Mouse (Mus musculus) spleen, adult 2 months (tissue): ENCODE measurements around the gene Fam20a. TPM values are rescaled to one million over a fixed set of nuclear protein-coding genes. Genes with fewer than 3 reads are reported as not detected.
A peak's percentile ranks its signal among the peaks of the same experiment; 100 is the strongest.

Source experiments
- DNase-seq, 2 experiments: peaks; one replicate each; pipeline versions ENCODE4 v3.0.0 to v3.0.0-alpha.2; 2012 to 2021; ENCODE audit warnings: low spot score in 2 of 2, low read depth in 1 of 2
- H3K27ac ChIP-seq: fragments of 200-500 bp; 2 replicates; pipeline ENCODE4 v1.5.1; 2012; ENCODE audit warnings: low read length, inconsistent platforms; ENCODE audit not compliant: insufficient read depth
- H3K27me3 ChIP-seq: fragments of 200-500 bp; 2 replicates; pipeline ENCODE4 v1.6.1; 2012; ENCODE audit warnings: mild to moderate bottlenecking, moderate library complexity, low read length, inconsistent platforms; ENCODE audit not compliant: control insufficient read depth, insufficient read depth
- H3K36me3 ChIP-seq: fragments of 200-500 bp; 2 replicates; pipeline ENCODE4 v1.6.1; 2012; ENCODE audit warnings: mild to moderate bottlenecking, low read length, inconsistent platforms; ENCODE audit not compliant: control insufficient read depth, insufficient read depth
- H3K4me1 ChIP-seq: fragments of 200-500 bp; 2 replicates; pipeline ENCODE4 v1.6.1; 2011; ENCODE audit warnings: inconsistent platforms; ENCODE audit not compliant: control insufficient read depth, insufficient read depth, insufficient read length
- H3K4me3 ChIP-seq: fragments of 200-500 bp; 2 replicates; pipeline ENCODE4 v1.5.1; 2011; ENCODE audit warnings: mild to moderate bottlenecking, inconsistent platforms; ENCODE audit not compliant: insufficient read depth, insufficient read length; ENCODE audit errors: extremely low read depth
- CTCF ChIP-seq: fragments of 200-500 bp; IDR thresholded peaks from 2 replicates; pipeline ENCODE4 v1.5.1; 2011; ENCODE audit warnings: mild to moderate bottlenecking, inconsistent platforms; ENCODE audit not compliant: insufficient read depth, insufficient read length, insufficient replicate concordance; ENCODE audit errors: extremely low read depth
- POLR2A ChIP-seq: fragments of 200-500 bp; IDR thresholded peaks from 2 replicates; pipeline ENCODE4 v1.6.1; 2011; ENCODE audit warnings: low read depth, low read length, inconsistent platforms
- WGBS: fragments of 180-500 bp; shearing (Covaris S2); methylation state at CpG from one replicate; pipeline ENCODE4 v1.1.7; 2018; 5-methylcytosine and 5-hydroxymethylcytosine counted together
- polyA plus RNA-seq: library from polyadenylated mRNA; depleted of rRNA; stranded (reverse); fragments of >200 nt; gene quantifications from 2 replicates; pipeline ENCODE4 v1.2.3, GENCODE M21; 2012; rRNA removed

The Fam20a gene
- polyA plus RNA-seq, 1 experiment, result 3.1 TPM

DNA sequence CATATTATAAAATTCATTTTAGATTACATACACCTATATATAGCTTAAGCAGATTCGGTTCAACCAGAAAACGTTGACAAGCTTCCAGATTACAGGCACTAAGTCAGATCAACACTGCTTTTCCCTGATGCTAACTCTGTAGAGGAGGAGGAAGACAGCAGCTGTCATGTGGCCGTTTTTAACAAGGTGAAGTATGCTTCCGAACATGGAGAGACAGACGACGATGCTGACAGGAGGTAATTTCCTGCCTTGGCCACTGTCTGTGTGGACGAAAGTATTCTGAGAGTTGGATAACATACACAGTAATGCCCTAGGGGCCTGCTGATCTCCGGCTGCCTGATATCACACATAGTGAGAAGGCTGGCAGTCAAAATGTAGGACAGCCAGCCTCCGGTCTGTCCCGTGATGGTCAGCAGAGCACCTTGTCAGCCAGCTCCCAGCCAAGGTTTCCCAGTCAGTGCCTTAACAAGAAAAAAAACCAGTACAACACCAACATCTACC is 93.0 kb downstream of the Fam20a start:
- WGBS, result 87% methylated on average over 10 of the region's 10 CpGs
- no peak overlapping the region for H3K4me3 ChIP-seq
- TF ChIP-seq CTCF, result no peak
- TF ChIP-seq POLR2A, result no peak
- no peaks in the 10 kb centered on the region for H3K4me1 ChIP-seq
- DNase-seq, result no peak
- H3K36me3 ChIP-seq, result no peaks in the 10 kb centered on the region
- no peaks in the 10 kb centered on the region for H3K27me3 ChIP-seq
- no peak overlapping the region for H3K27ac ChIP-seq

DNA sequence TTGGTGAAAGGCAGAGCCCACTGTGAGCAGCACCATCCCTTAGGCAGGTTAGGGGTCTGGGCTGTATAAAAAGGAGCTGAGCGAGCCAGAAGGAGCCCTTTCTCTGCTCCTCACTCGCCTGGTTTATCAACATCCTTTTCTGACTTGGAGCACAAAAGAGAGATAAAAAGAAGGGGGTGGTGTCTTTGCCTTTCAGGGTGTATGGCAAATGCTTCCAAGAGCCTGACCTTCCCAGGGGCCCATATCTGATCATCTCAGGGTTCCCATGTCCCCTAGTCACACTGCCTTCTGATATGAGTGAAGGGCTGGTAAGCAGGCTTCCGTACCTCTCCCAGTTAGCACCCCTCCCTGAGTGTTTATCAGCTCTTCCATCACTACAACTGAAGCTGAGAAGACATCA is 94.0 kb downstream of the Fam20a start:
- Histone ChIP-seq H3K36me3 (no peaks in the 10 kb centered on the region), H3K4me3 (no peak overlapping the region), H3K4me1 (no peaks in the 10 kb centered on the region), H3K27me3 (no peaks in the 10 kb centered on the region), H3K27ac (no peak overlapping the region)
- DNase-seq, result no peak
- TF ChIP-seq CTCF (no peak), POLR2A (no peak)
- 93% methylated on average over 3 of the region's 3 CpGs for WGBS

DNA sequence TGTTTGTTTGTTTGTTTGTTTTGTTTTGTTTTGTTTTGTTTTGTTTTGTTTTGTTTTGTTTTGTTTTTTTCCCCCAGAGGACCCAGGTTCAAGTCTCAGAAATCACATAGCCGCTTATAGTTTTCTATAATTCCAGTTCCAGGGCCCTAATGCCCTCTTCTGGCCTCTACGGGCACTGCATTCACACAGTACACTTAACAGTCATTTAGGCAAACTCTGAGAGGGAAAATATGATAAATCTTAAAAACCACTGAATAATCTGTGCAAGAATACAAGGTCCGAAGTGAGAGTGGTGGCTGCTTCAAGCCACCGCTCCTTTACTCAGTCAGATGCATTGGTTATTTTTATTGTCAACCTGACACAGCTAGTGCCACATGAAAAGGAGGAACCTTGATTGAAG is 94.4 kb downstream of the Fam20a start:
- Histone ChIP-seq H3K4me3 (no peak overlapping the region), H3K27me3 (no peaks in the 10 kb centered on the region), H3K4me1 (no peaks in the 10 kb centered on the region), H3K36me3 (no peaks in the 10 kb centered on the region), H3K27ac (no peak overlapping the region)
- no peak for TF ChIP-seq CTCF
- TF ChIP-seq POLR2A, result no peak
- DNase-seq, result no peak
- WGBS, result 84% methylated on average over 4 of the region's 4 CpGs

DNA sequence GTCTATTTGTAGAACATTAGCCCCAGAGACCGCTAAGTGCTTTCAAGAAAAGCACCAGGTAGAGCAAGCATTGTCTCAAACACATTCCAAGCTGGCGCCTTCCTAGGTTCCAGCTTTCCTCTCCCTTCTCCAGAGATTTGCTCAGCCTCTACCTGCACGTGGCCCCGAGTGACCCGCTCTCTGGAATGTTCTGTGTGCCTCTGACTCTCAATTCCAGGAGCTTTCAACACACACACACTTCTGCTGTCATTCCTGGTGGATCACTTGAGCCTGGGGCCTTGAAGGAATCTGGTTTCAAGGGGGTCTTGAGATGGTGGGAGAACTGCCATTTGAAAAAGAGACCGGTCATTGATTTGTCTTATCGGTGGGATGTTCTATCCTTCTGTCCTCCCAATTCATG is 98.8 kb downstream of the Fam20a start:
- H3K4me3 ChIP-seq, result no peak overlapping the region
- no peak for TF ChIP-seq POLR2A
- no peak for TF ChIP-seq CTCF
- H3K27ac ChIP-seq, result no peak overlapping the region
- no peaks in the 10 kb centered on the region for H3K27me3 ChIP-seq
- no peak for DNase-seq
- H3K36me3 ChIP-seq, result no peaks in the 10 kb centered on the region
- WGBS, result 91% methylated on average over 7 of the region's 7 CpGs
- no peaks in the 10 kb centered on the region for H3K4me1 ChIP-seq

DNA sequence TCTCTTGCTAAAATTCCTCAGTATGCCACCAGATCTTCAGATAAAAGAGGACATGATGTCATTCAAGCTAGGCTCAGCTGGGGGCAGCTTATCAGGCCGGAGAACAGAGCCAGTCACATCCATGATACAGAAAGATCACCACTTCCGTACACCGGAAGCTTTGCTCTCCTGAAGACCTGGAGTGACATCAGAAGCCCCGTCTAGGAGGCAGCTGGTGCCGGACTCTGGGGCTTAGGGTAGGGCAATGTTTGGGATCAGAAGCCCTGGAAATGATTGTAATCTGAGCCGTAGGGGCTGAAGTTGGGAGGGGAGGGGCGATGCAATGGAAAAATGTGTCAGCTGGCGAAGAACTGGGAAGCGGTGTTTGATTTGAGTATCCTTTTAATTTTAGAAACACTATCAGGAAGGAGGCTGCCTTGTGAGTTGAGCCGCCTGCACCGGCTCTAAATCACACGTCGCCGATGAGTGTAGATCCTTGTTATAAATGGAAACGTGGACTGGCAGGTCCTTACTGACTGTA is 99.5 kb downstream of the Fam20a start:
- no peak for DNase-seq
- Histone ChIP-seq H3K27ac (peak overlapping the region; percentile 26; the same call in 1 of the 2 replicates), H3K27me3 (no peaks in the 10 kb centered on the region), H3K36me3 (no peaks in the 10 kb centered on the region), H3K4me3 (no peak overlapping the region), H3K4me1 (no peaks in the 10 kb centered on the region)
- 39% methylated on average over 15 of the region's 15 CpGs for WGBS
- TF ChIP-seq POLR2A, result no peak
- no peak for TF ChIP-seq CTCF

DNA sequence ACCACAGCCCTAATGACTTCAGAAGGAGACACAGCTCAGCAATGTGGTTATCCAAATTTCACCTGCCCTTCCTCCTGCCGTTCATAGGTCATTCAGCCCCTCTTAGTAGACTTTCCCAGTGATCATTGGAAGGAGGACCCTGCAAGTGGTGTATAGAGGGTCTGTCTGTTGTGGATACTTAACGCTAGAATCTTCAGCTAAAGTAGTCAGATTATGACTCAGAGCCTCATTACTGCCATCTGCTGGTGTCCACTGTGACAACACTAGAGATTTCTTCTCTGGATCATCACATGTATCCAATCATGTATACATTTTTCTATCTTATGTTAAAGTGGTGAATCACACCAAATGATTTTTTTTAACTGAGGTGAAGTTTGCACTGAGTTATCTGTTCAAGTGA is 100.9 kb downstream of the Fam20a start:
- 10% methylated on average over 2 of the region's 2 CpGs for WGBS
- H3K4me3 ChIP-seq, result no peak overlapping the region
- TF ChIP-seq CTCF (no peak), POLR2A (no peak)

DNA sequence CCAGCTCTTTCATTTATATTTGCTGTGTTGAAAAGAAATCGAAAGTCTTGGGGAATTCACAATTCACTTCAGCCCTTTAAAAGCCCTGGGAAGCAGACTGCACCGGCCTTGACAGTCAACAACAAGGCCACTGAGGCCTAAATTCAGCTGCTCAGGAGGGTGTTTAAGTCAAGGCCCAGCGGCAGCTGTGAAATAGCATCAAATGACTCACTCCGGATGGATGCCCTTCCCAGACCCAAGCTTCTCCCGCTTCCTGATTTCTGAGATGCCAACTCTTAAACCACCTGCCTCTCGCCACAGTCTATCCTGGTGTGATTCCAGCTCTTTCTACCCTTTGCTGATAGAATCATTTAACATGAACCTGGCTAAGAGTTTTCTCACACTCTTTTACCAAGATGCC is 101.7 kb downstream of the Fam20a start:
- no peaks in the 10 kb centered on the region for H3K36me3 ChIP-seq
- no peaks in the 10 kb centered on the region for H3K4me1 ChIP-seq
- 94% methylated on average over 6 of the region's 6 CpGs for WGBS
- no peak overlapping the region for H3K27ac ChIP-seq
- no peak for DNase-seq
- no peak overlapping the region for H3K4me3 ChIP-seq
- no peaks in the 10 kb centered on the region for H3K27me3 ChIP-seq
- no peak for TF ChIP-seq CTCF

More for the DNA sequence above, 100.9 kb downstream of the Fam20a start:
- DNase-seq, result peak; percentile 30 to 46
- Histone ChIP-seq H3K27ac (no peak overlapping the region), H3K36me3 (no peaks in the 10 kb centered on the region), H3K27me3 (no peaks in the 10 kb centered on the region), H3K4me1 (no peaks in the 10 kb centered on the region)

Other genes starting within 250 kb of the Fam20a start
- 4.1 and 5.1 TPM in 2 replicates for gene Arsg, start 248.9 kb downstream of the Fam20a start, polyA plus RNA-seq
- 7.4 and 9.8 TPM in 2 replicates for gene Slc16a6, start 248.7 kb downstream of the Fam20a start, polyA plus RNA-seq
- 5.1 and 6.0 TPM in 2 replicates for gene Wipi1, start 110.3 kb downstream of the Fam20a start, polyA plus RNA-seq
- 60.3 and 66.8 TPM in 2 replicates for gene Prkar1a, start 72.9 kb downstream of the Fam20a start, polyA plus RNA-seq
- gene 1700012B07Rik, start 105.8 kb upstream of the Fam20a start, polyA plus RNA-seq, result not detected in 2 replicates